Mouse (Mus musculus) embryonic facial prominence, embryonic 12.5 days (tissue): ENCODE data around the gene Podnl1. TPM values are rescaled to one million over a fixed set of nuclear protein-coding genes. Genes with fewer than 3 reads are reported as not detected.
A peak's percentile ranks its signal among the peaks of the same experiment; 100 is the strongest.

Experiments
- ATAC-seq: fragments of 200-750 bp; cut with Nextera tagmentation; 2 replicates; pipeline ENCODE4 v1.8.0; 2017; ENCODE audit not compliant: insufficient number of reproducible peaks, insufficient read depth, low FRiP score, low TSS enrichment
- H3K27ac ChIP-seq: fragments of 300-500 bp; sonication (generic); 2 replicates; pipeline ENCODE4 v1.5.1; 2016; ENCODE audit warnings: mild to moderate bottlenecking
- H3K27me3 ChIP-seq: fragments of 300-500 bp; sonication (generic); 2 replicates; pipeline ENCODE4 v1.6.1; 2016; ENCODE audit warnings: mild to moderate bottlenecking, moderate library complexity
- H3K36me3 ChIP-seq: fragments of 300-500 bp; sonication (generic); 2 replicates; pipeline ENCODE4 v1.6.1; 2016; ENCODE audit warnings: mild to moderate bottlenecking
- H3K4me1 ChIP-seq: fragments of 300-500 bp; sonication (generic); 2 replicates; pipeline ENCODE4 v1.6.1; 2016
- H3K4me2 ChIP-seq: fragments of 300-500 bp; sonication (generic); replicated peaks from 2 replicates; pipeline ENCODE4 v1.6.1; 2016; ENCODE audit warnings: mild to moderate bottlenecking, moderate library complexity
- H3K4me3 ChIP-seq: fragments of 300-500 bp; sonication (generic); 2 replicates; pipeline ENCODE4 v1.5.1; 2016; ENCODE audit warnings: mild to moderate bottlenecking
- H3K9ac ChIP-seq: fragments of 300-500 bp; sonication (generic); 2 replicates; pipeline ENCODE4 v1.6.1; 2016; ENCODE audit warnings: mild to moderate bottlenecking, moderate library complexity
- H3K9me3 ChIP-seq: fragments of 300-500 bp; sonication (generic); 2 replicates; pipeline ENCODE4 v1.6.1; 2016; ENCODE audit warnings: mild to moderate bottlenecking, moderate library complexity
- WGBS: fragments of 180-500 bp; shearing (Covaris S2); methylation state at CpG from one replicate; pipeline ENCODE4 v1.1.7; 2016; 5-methylcytosine and 5-hydroxymethylcytosine counted together
- polyA plus RNA-seq: library from polyadenylated mRNA; unstranded; fragments of >200 nt; fragmentation: Nextera tagmentation; extraction: Ambion mirVana; gene quantifications from 2 replicates; pipeline ENCODE4 v1.2.1, GENCODE M21; 2016

Gene Podnl1
- polyA plus RNA-seq, 1 experiment from 2014 or later, result 0.31 TPM

DNA sequence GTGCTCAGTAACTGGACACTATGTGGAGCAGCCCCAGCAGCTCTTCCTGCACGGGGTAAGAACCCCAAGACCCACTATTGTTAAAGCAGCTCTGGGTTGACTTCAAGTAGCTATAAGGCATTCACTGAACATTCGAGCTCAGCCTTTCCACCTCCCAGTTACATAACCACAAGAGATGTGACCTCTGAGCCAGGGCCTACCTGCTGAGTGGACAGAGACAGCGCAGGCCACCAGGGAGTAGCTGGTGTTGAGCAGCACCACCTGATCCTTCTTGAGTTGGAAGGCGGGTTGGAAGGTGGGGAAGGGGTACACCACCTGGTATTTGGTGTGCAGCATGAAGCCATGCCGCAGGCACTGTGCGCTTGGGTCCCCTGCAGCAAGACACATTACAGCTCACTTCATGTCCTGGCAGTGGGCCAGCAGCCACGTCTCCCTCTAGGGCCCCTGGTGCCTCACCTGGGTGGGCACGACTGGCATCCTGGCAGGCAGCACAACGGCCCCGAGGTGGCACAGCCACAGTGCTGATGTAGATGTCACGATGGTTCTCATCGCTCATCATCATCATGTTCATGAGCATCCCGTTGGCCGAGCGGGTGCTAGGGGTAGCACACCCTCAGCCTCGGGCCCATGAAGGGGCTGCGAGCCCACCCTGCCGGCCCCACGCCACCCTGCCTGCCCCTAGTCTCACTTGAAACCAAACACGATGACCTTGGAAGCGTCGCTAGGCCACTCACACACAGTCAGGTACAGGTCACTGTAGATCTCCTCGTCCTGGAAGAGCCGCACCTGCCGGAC lies 24.1 kb upstream of the Podnl1 start:
- 90% methylated on average over 25 of the region's 25 CpGs for WGBS
- H3K9me3 ChIP-seq, result no peaks in the 10 kb centered on the region
- H3K4me2 ChIP-seq, result no peak overlapping the region
- peaks cover 47% of the 10 kb centered on the region for H3K36me3 ChIP-seq
- no peaks in the 10 kb centered on the region for H3K27me3 ChIP-seq
- no peak overlapping the region for H3K4me3 ChIP-seq
- peaks cover 15% of the 10 kb centered on the region for H3K4me1 ChIP-seq
- H3K27ac ChIP-seq, result no peak overlapping the region
- H3K9ac ChIP-seq, result no peak overlapping the region
- no peak for ATAC-seq

DNA sequence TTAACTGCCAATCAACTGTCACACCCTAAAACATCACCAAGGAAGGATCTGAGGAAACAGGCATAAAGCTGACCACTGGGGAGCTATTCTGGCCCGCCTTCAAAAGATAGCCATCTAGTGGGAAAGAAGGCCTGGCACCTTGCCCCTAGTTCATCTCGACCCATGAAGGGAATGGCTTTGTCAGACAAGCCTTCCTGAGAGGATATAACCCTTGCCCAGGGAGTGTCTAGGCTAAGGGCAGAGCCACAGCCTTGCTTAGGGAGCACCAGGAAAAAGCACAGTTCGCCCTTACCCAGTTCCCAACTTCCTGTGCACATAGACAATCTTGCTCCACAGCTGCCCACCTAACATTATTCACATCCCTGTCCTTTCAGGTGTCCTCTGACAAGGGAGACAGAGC lies 22.2 kb upstream of the Podnl1 start:
- H3K4me3 ChIP-seq, result peak overlapping the region; percentile 64
- H3K27me3 ChIP-seq, result no peaks in the 10 kb centered on the region
- H3K4me1 ChIP-seq, result peaks cover 15% of the 10 kb centered on the region
- no peaks in the 10 kb centered on the region for H3K9me3 ChIP-seq
- peak overlapping the region; percentile 83 for H3K9ac ChIP-seq
- peaks cover 28% of the 10 kb centered on the region for H3K36me3 ChIP-seq
- ATAC-seq, result no peak
- H3K27ac ChIP-seq, result 0 out of 2 replicates have a peak overlapping the region, but pooled peaks have one; percentile 89
- H3K4me2 ChIP-seq, result peak overlapping the region; percentile 62
- 59% methylated on average over 3 of the region's 3 CpGs for WGBS

DNA sequence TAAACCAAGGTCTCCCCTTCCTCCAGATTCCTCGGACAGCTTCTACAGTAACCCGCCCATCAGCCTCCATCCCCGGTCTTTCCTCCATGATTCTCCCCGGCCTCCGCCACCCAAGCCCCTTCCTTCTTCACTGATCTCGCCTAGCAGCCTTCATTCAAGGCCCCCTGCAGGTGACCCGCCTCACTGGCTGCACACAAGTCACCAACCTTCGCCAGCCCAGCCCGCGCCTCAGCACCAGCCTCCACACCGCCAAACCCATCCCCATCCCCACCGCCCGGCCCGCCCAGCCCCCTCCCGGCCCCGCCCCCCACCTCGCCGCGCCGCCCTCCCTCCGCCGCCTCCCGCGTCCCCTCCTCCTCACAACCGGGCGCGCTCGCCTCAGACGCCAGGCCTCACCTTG lies 21.6 kb upstream of the Podnl1 start:
- Histone ChIP-seq H3K27ac (peak overlapping the region; percentile 89), H3K4me2 (peak overlapping the region; percentile 62), H3K27me3 (no peaks in the 10 kb centered on the region), H3K9me3 (no peaks in the 10 kb centered on the region), H3K4me3 (peak overlapping the region; percentile 64), H3K36me3 (peaks cover 24% of the 10 kb centered on the region), H3K4me1 (peaks cover 15% of the 10 kb centered on the region), H3K9ac (peak overlapping the region; percentile 83)
- 2% methylated on average over 20 of the region's 29 CpGs for WGBS
- ATAC-seq, result peak; percentile 73

DNA sequence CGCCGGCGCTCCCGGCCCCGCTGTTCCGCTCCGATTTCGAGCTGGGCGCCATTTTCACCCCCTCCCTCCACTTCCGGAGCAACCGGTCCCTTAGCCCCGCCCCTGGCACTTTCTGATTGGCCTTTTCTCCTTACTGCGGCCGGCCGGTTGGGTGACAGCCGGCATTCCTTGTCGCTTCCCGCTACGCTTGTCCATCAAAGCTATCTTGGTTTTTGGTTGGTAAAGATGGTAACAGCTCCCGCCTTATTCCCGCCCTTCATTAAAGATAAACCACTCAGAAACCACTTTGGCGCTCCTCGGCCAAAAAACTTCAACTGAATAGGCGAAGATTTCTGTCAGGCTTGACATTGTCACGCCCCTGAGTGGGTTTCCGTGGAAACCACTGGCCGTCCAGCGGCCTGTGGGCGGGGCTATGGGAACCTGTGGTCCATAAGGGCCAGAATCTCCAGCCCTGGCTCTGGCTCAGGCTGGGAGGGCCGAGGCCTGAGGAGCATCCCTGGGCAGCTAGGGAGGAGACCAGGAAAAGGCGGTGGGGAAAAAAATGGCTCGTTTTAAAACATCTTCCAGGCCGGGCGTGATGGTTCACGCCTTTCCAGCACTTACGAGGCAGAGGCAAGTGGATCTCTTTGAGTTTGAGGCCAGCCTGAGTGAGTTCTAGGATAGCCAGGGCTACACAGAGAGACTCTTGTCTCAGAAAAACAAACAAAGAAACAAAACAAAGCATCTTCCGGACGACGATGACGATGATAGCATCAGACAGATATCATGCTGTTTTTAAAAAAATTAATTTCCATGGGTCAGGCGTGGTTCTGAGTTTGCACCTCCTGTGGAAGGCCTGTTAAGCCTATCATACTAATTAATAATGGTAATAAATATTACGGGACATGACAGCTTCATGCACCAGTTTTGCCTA lies 20.8 kb upstream of the Podnl1 start, which contains the start of gene Dcaf15:
Gene Dcaf15 (minus strand): TSS at position 72 of the 913 bp plus-strand sequence.
- peak; percentile 94 for ATAC-seq
- peak within 1 kb of the TSS; percentile 83 for H3K9ac ChIP-seq
- peak within 1 kb of the TSS; percentile 89 for H3K27ac ChIP-seq
- peaks cover 24% of the 10 kb centered on the region for H3K36me3 ChIP-seq
- peak within 1 kb of the TSS; percentile 64 for H3K4me3 ChIP-seq
- H3K4me2 ChIP-seq, result peak within 1 kb of the TSS; percentile 62
- no peaks in the 10 kb centered on the region for H3K9me3 ChIP-seq
- peaks cover 15% of the 10 kb centered on the region for H3K4me1 ChIP-seq
- no peaks in the 10 kb centered on the region for H3K27me3 ChIP-seq
- WGBS, result 6% methylated on average over 42 of the region's 42 CpGs

DNA sequence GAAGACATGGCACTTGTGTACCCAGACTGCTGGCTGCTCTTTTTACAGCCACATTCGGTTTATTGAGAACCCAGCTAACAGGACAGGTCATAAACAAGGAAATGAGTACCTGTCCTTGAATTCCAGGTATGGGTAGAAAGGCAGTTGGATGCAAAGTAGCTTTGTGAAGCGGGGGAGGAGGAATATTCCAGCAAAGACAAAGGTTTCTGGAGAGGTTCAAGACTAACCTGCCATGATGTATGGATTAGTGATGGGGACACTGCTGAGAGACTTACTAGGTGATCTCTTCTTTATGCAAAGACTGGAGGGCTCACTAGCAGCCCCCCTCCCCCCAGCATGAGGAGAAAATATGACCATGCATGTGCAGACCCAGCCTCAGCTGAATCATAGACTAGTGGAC lies 20.1 kb upstream of the Podnl1 start:
- H3K9ac ChIP-seq, result no peak overlapping the region
- H3K4me1 ChIP-seq, result peaks cover 15% of the 10 kb centered on the region
- no peak for ATAC-seq
- H3K4me2 ChIP-seq, result no peak overlapping the region
- peaks cover 21% of the 10 kb centered on the region for H3K36me3 ChIP-seq
- H3K27me3 ChIP-seq, result no peaks in the 10 kb centered on the region
- H3K4me3 ChIP-seq, result no peak overlapping the region
- no peak overlapping the region for H3K27ac ChIP-seq
- WGBS, result 82% methylated on average over 2 of the region's 2 CpGs
- no peaks in the 10 kb centered on the region for H3K9me3 ChIP-seq

DNA sequence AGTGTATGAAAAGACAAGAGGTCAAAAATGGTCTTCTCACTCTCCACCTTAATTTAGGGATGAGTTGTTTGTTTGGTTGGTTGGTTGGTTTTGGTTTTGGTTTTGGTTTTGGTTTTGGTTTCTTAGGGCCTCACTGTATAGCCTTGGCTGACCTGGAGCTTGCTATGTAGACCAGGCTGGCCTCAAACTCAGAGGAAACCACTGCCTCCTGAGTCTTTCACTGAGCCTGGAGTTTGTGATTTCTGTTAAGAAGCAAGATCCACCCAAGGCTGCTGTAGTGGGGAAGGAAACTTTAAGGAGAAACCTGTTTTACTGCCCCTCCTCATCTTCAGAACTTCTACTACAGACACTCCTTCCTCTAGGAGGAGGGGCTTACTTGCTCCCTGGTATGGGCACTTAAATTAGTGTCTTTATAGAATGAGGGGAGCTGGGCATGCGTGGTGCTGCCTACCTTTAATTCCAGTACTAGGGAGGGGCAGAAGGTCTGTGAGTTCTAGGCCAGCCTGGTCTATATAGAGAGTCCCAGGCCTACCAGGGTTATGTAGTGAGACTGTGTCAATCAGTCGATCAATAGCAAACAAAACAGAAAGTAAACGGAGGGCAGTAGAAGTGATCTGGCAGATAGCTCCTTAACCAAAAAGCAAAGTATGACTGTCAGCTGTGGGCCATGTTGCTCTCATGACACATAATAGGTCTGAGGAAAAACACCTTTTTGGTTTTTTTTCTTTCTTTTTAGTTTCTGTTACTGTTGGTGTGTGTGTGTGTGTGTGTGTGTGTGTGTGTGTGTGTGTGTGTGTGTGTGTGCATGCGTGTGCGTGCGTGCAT lies 19.4 kb upstream of the Podnl1 start:
- Histone ChIP-seq H3K27me3 (no peaks in the 10 kb centered on the region), H3K4me2 (no peak overlapping the region), H3K4me3 (no peak overlapping the region), H3K4me1 (peaks cover 15% of the 10 kb centered on the region), H3K27ac (no peak overlapping the region), H3K9me3 (no peaks in the 10 kb centered on the region), H3K9ac (no peak overlapping the region), H3K36me3 (peaks cover 13% of the 10 kb centered on the region)
- no peak for ATAC-seq
- WGBS, result 89% methylated on average over 5 of the region's 6 CpGs

DNA sequence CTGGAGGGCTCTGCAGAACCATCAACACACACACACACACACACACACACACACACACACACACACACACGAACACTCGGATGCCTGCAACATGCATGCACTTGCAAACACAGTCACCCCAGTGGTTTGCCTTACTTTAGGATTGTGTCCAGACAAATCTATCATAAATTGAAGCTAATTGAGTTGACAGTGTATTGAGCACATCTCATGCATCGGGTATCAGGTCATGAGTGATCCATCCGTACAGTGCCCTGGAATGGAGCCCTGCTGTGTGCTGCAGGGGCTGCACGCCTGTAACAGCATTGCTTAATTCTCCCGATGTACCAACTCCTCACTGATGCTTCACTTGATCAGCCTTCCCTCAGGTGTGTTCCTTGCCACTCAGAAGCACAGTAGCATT lies 10.1 kb upstream of the Podnl1 start:
- Histone ChIP-seq H3K27me3 (no peaks in the 10 kb centered on the region), H3K9ac (no peak overlapping the region), H3K4me1 (no peaks in the 10 kb centered on the region), H3K36me3 (no peaks in the 10 kb centered on the region), H3K27ac (no peak overlapping the region), H3K9me3 (no peaks in the 10 kb centered on the region), H3K4me3 (no peak overlapping the region), H3K4me2 (no peak overlapping the region)
- no peak for ATAC-seq
- 82% methylated on average over 6 of the region's 6 CpGs for WGBS

DNA sequence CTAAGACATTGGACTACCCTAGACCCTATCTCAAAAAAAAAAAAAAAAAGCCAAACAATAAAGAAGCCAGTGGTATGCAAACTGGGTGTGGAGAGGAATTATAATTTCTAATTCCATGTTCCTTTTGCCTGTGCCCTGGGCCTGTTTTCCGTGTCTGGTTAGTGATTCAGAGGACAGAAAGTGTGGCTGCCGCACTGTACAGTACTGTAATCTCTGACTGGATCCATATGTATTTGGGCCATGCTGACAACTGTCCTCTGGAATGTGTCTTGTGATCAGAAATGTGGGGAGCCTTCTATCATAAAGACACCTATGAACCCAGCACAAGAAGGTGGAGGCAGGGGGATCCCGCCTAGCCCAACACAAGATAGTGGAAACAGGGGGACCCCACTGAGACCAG lies 3.6 kb upstream of the Podnl1 start:
- no peak for ATAC-seq
- no peak overlapping the region for H3K9ac ChIP-seq
- H3K36me3 ChIP-seq, result no peaks in the 10 kb centered on the region
- no peaks in the 10 kb centered on the region for H3K9me3 ChIP-seq
- 81% methylated on average over 3 of the region's 3 CpGs for WGBS
- H3K4me3 ChIP-seq, result no peak overlapping the region
- no peaks in the 10 kb centered on the region for H3K4me1 ChIP-seq
- H3K27me3 ChIP-seq, result no peaks in the 10 kb centered on the region
- H3K4me2 ChIP-seq, result no peak overlapping the region
- no peak overlapping the region for H3K27ac ChIP-seq

DNA sequence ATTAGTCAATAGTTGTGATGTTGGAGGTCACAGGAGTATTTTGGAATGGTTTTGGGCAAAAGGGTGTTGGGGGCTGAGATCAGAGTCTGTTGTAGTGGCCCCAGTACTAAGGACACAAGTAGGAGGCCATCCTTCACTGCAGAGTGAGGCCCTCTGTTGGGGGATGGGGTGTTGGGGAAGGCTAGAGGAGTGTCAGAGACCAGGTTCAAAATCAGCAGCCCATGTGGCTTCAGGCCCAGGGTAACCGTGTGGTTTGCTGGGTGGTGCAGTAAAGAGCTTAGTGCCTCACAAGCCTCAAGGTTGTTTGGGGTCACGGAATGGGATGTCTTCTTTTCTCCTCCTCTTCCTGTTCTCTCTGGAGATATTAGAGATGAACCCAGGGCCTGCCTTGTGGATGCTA lies 953 bp downstream of the Podnl1 start:
- Histone ChIP-seq H3K27ac (no peak overlapping the region), H3K4me2 (no peak overlapping the region), H3K9me3 (no peaks in the 10 kb centered on the region), H3K27me3 (no peaks in the 10 kb centered on the region), H3K4me3 (no peak overlapping the region), H3K36me3 (peaks cover 2% of the 10 kb centered on the region; the same call in 1 of the 2 replicates), H3K9ac (no peak overlapping the region), H3K4me1 (peaks cover 10% of the 10 kb centered on the region; the same call in 1 of the 2 replicates)
- ATAC-seq, result no peak
- 82% methylated on average over 2 of the region's 2 CpGs for WGBS

DNA sequence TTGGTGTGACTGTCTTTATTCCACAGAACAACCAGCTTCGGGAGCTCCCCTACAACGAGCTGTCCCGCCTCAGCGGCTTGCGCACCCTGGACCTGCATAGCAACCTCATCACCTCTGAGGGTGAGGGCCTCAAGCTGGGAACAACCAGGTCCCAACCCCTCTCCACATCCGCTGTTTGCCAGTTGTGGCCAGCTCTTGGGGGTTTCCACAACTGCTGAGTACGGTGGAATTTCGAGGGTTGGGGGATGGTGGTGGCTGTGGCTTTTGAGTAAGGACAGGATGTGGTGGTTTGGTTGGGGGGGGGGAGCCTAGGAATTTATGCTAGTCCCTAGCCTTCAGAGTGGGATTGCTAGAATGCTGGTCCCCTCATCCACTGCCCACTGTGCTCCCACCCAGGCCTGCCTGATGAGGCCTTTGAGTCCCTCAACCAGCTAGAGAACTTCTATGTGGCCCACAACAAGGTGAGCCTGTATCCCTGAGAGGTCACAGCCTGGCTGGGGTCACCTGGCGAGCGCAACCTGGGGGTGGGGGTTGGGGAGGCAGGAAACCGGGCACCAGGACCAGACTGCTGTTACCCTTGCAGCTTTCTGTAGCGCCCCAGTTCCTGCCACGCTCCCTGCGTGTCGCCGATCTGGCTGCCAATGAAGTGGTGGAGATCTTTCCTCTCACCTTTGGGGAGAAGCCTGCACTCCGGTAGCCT lies 1.6 kb downstream of the Podnl1 start:
- H3K9me3 ChIP-seq, result no peaks in the 10 kb centered on the region
- 68% methylated on average over 17 of the region's 17 CpGs for WGBS
- no peak overlapping the region for H3K4me3 ChIP-seq

More for the DNA sequence above, 1.6 kb downstream of the Podnl1 start:
- Histone ChIP-seq H3K4me2 (no peak overlapping the region), H3K36me3 (peaks cover 8% of the 10 kb centered on the region; the same call in 1 of the 2 replicates), H3K27ac (no peak overlapping the region), H3K4me1 (peaks cover 10% of the 10 kb centered on the region; the same call in 1 of the 2 replicates), H3K9ac (no peak overlapping the region), H3K27me3 (no peaks in the 10 kb centered on the region)
- 0 out of 2 replicates have a peak, but pooled peaks have one; percentile 37 for ATAC-seq
